Mouse (Mus musculus): ENCODE measurements around the gene Akap8l. TPM values are rescaled to one million over a fixed set of nuclear protein-coding genes. Genes with fewer than 3 reads are reported as not detected.
A peak's percentile ranks its signal among the peaks of the same experiment; 100 is the strongest.

Gene Akap8l
- polyA plus RNA-seq, 1 experiment from 2014 or later = 59.8 TPM

- Histone ChIP-seq H3K9me3 (ENCODE audit: control insufficient read depth, low read length) (no peaks in the 10 kb centered on the region), H3K9ac (ENCODE audit: low read depth, low read length) (no peak overlapping the region), H3K27me3 (replicated peaks; ENCODE audit: control insufficient read depth, insufficient read depth, low read length) (no peaks in the 10 kb centered on the region), H3K36me3 (ENCODE audit: control insufficient read depth, insufficient read depth, low read length) (peaks cover 46% of the 10 kb centered on the region), H3K4me1 (ENCODE audit: control insufficient read depth, insufficient read depth, low read length) (no peaks in the 10 kb centered on the region), H3K4me3 (ENCODE audit: low read depth, low read length) (no peak overlapping the region), H3K27ac (replicated peaks; ENCODE audit: low read depth, low read length) (no peak overlapping the region), H3K4me2 (ENCODE audit: low read depth, low read length) (no peak overlapping the region)
- WGBS = 78% methylated on average over 1 of the region's 1 CpGs
- DNase-seq (ENCODE audit: low spot score) = no peak
- no peak for ATAC-seq (ENCODE audit: low read depth)
These were observed 10.3 kb downstream of the Akap8l start for GRCm38 (mm10) chr17:32340110-32340509.

GRCm38 (mm10) chr17:32335869-32336268, 14.5 kb downstream of the Akap8l start:
- Histone ChIP-seq H3K4me1 (ENCODE audit: control insufficient read depth, insufficient read depth, low read length) (no peaks in the 10 kb centered on the region), H3K9me3 (ENCODE audit: control insufficient read depth, low read length) (no peaks in the 10 kb centered on the region), H3K4me2 (ENCODE audit: low read depth, low read length) (no peak overlapping the region), H3K27ac (replicated peaks; ENCODE audit: low read depth, low read length) (no peak overlapping the region), H3K9ac (ENCODE audit: low read depth, low read length) (no peak overlapping the region), H3K36me3 (ENCODE audit: control insufficient read depth, insufficient read depth, low read length) (peaks cover 78% of the 10 kb centered on the region), H3K27me3 (replicated peaks; ENCODE audit: control insufficient read depth, insufficient read depth, low read length) (no peaks in the 10 kb centered on the region), H3K4me3 (ENCODE audit: low read depth, low read length) (no peak overlapping the region)
- ATAC-seq (ENCODE audit: low read depth) (no peak), DNase-seq (ENCODE audit: low spot score) (no peak)
- 90% methylated on average over 2 of the region's 2 CpGs for WGBS

- no peaks in the 10 kb centered on the region for H3K4me1 ChIP-seq (ENCODE audit: control insufficient read depth, insufficient read depth, low read length)
- H3K27me3 ChIP-seq (replicated peaks; ENCODE audit: control insufficient read depth, insufficient read depth, low read length) = no peaks in the 10 kb centered on the region
- whole genome bisulfite sequencing = 93% methylated on average over 12 of the region's 12 CpGs
- DNase-seq (ENCODE audit: low spot score) (no peak), ATAC-seq (ENCODE audit: low read depth) (no peak)
- peaks cover 87% of the 10 kb centered on the region for H3K36me3 ChIP-seq (ENCODE audit: control insufficient read depth, insufficient read depth, low read length)
- H3K9me3 ChIP-seq (ENCODE audit: control insufficient read depth, low read length) = no peaks in the 10 kb centered on the region
- H3K9ac ChIP-seq (ENCODE audit: low read depth, low read length) = no peak overlapping the region
- H3K4me2 ChIP-seq (ENCODE audit: low read depth, low read length) = no peak overlapping the region
- no peak overlapping the region for H3K27ac ChIP-seq (replicated peaks; ENCODE audit: low read depth, low read length)
- no peak overlapping the region for H3K4me3 ChIP-seq (ENCODE audit: low read depth, low read length)
These were observed 15.5 kb downstream of the Akap8l start for GRCm38 (mm10) chr17:32334921-32335320.

GRCm38 (mm10) chr17:32333675-32334303, 16.6 kb downstream of the Akap8l start:
- DNase-seq (ENCODE audit: low spot score) = no peak
- 90% methylated on average over 23 of the region's 31 CpGs for WGBS
- Histone ChIP-seq H3K4me3 (ENCODE audit: low read depth, low read length) (no peak overlapping the region), H3K4me2 (ENCODE audit: low read depth, low read length) (no peak overlapping the region), H3K27me3 (replicated peaks; ENCODE audit: control insufficient read depth, insufficient read depth, low read length) (no peaks in the 10 kb centered on the region), H3K36me3 (ENCODE audit: control insufficient read depth, insufficient read depth, low read length) (peaks cover 94% of the 10 kb centered on the region), H3K4me1 (ENCODE audit: control insufficient read depth, insufficient read depth, low read length) (no peaks in the 10 kb centered on the region), H3K9me3 (ENCODE audit: control insufficient read depth, low read length) (no peaks in the 10 kb centered on the region), H3K9ac (ENCODE audit: low read depth, low read length) (no peak overlapping the region), H3K27ac (replicated peaks; ENCODE audit: low read depth, low read length) (no peak overlapping the region)
- no peak for ATAC-seq (ENCODE audit: low read depth)

GRCm38 (mm10) chr17:32327501-32327900, 22.9 kb downstream of the Akap8l start:
- H3K36me3 ChIP-seq (ENCODE audit: control insufficient read depth, insufficient read depth, low read length) = peaks cover 76% of the 10 kb centered on the region
- no peaks in the 10 kb centered on the region for H3K4me1 ChIP-seq (ENCODE audit: control insufficient read depth, insufficient read depth, low read length)
- no peak overlapping the region for H3K27ac ChIP-seq (replicated peaks; ENCODE audit: low read depth, low read length)
- no peaks in the 10 kb centered on the region for H3K27me3 ChIP-seq (replicated peaks; ENCODE audit: control insufficient read depth, insufficient read depth, low read length)
- no peak overlapping the region for H3K4me2 ChIP-seq (ENCODE audit: low read depth, low read length)
- ATAC-seq (ENCODE audit: low read depth) = no peak
- no peak overlapping the region for H3K9ac ChIP-seq (ENCODE audit: low read depth, low read length)
- DNase-seq (ENCODE audit: low spot score) = no peak
- no peaks in the 10 kb centered on the region for H3K9me3 ChIP-seq (ENCODE audit: control insufficient read depth, low read length)
- no peak overlapping the region for H3K4me3 ChIP-seq (ENCODE audit: low read depth, low read length)

GRCm38 (mm10) chr17:32322809-32323208, 27.6 kb downstream of the Akap8l start:
- ATAC-seq (ENCODE audit: low read depth) (no peak), DNase-seq (ENCODE audit: low spot score) (no peak)
- WGBS = 85% methylated on average over 1 of the region's 1 CpGs
- Histone ChIP-seq H3K4me1 (ENCODE audit: control insufficient read depth, insufficient read depth, low read length) (peaks cover 10% of the 10 kb centered on the region), H3K4me3 (ENCODE audit: low read depth, low read length) (no peak overlapping the region), H3K9ac (ENCODE audit: low read depth, low read length) (no peak overlapping the region), H3K36me3 (ENCODE audit: control insufficient read depth, insufficient read depth, low read length) (peaks cover 44% of the 10 kb centered on the region), H3K4me2 (ENCODE audit: low read depth, low read length) (no peak overlapping the region), H3K9me3 (ENCODE audit: control insufficient read depth, low read length) (no peaks in the 10 kb centered on the region), H3K27me3 (replicated peaks; ENCODE audit: control insufficient read depth, insufficient read depth, low read length) (no peaks in the 10 kb centered on the region), H3K27ac (replicated peaks; ENCODE audit: low read depth, low read length) (no peak overlapping the region)

GRCm38 (mm10) chr17:32321836-32322235, 28.6 kb downstream of the Akap8l start:
- Histone ChIP-seq H3K9ac (ENCODE audit: low read depth, low read length) (peak overlapping the region; percentile 90), H3K9me3 (ENCODE audit: control insufficient read depth, low read length) (no peaks in the 10 kb centered on the region), H3K27me3 (replicated peaks; ENCODE audit: control insufficient read depth, insufficient read depth, low read length) (no peaks in the 10 kb centered on the region), H3K4me1 (ENCODE audit: control insufficient read depth, insufficient read depth, low read length) (peaks cover 10% of the 10 kb centered on the region), H3K27ac (replicated peaks; ENCODE audit: low read depth, low read length) (peak overlapping the region; percentile 83; the same call in 1 of the 2 replicates), H3K4me3 (ENCODE audit: low read depth, low read length) (peak overlapping the region; percentile 91), H3K4me2 (ENCODE audit: low read depth, low read length) (peak overlapping the region; percentile 81), H3K36me3 (ENCODE audit: control insufficient read depth, insufficient read depth, low read length) (peaks cover 52% of the 10 kb centered on the region)
- ATAC-seq (ENCODE audit: low read depth) (no peak), DNase-seq (ENCODE audit: low spot score) (no peak)
- 19% methylated on average over 6 of the region's 6 CpGs for WGBS

- 0% methylated on average over 11 of the region's 23 CpGs for WGBS
- H3K9me3 ChIP-seq (ENCODE audit: control insufficient read depth, low read length) = no peaks in the 10 kb centered on the region
- peaks cover 52% of the 10 kb centered on the region for H3K36me3 ChIP-seq (ENCODE audit: control insufficient read depth, insufficient read depth, low read length)
- H3K9ac ChIP-seq (ENCODE audit: low read depth, low read length) = peak overlapping the region; percentile 90
- peak overlapping the region; percentile 83 for H3K27ac ChIP-seq (replicated peaks; ENCODE audit: low read depth, low read length)
- H3K4me2 ChIP-seq (ENCODE audit: low read depth, low read length) = peak overlapping the region; percentile 81
- peak overlapping the region; percentile 91 for H3K4me3 ChIP-seq (ENCODE audit: low read depth, low read length)
- no peak for DNase-seq (ENCODE audit: low spot score)
- no peaks in the 10 kb centered on the region for H3K27me3 ChIP-seq (replicated peaks; ENCODE audit: control insufficient read depth, insufficient read depth, low read length)
- peak; percentile 70 for ATAC-seq (ENCODE audit: low read depth)
- H3K4me1 ChIP-seq (ENCODE audit: control insufficient read depth, insufficient read depth, low read length) = peaks cover 10% of the 10 kb centered on the region
These were observed 29.0 kb downstream of the Akap8l start for GRCm38 (mm10) chr17:32321390-32321734.
